In genomic region chr6:37365179-37365578, GRCm38 (mm10) we compare ENCODE assay signal across 14 mouse cellular contexts.
DNase-seq lines count a peak whose midpoint lies in the region; ATAC-seq and TF ChIP-seq lines count a peak whose summit lies in the region.
"Had no signal": no experiment of that assay in that cellular context is flagged by ENCODE, and none has a peak within 500 bp of the region (broad histone marks: within the 10 kb centered on the region; RNA-seq: fewer than 3 reads in every experiment).

No protein-coding gene starts in this region.

- no peak for TF ChIP-seq CTCF in stomach, postnatal 0 days (IDR thresholded peaks at IDR 0.05; ENCODE audit: low read depth)

- peaks cover 17% of the 10 kb centered on the region for H3K36me3 ChIP-seq in heart, embryonic 11.5 days (ENCODE audit: control insufficient read depth, insufficient read depth, low read length)
- H3K36me3 ChIP-seq in lung, embryonic 16.5 days (ENCODE audit: control insufficient read depth, insufficient read depth, low read length) = peaks cover 17% of the 10 kb centered on the region; the same call in 1 of the 2 replicates
- peaks cover 24% of the 10 kb centered on the region for H3K36me3 ChIP-seq in embryonic facial prominence, embryonic 10.5 days (replicated peaks)
- peaks cover 6% of the 10 kb centered on the region; the same call in 1 of the 2 replicates for H3K36me3 ChIP-seq in stomach, postnatal 0 days (ENCODE audit: control insufficient read depth, insufficient read depth, low read length)
- H3K36me3 ChIP-seq: G1E; neural tube, embryonic 12.5 days had no signal

- 66% methylated on average over 11 of the region's 11 CpGs for WGBS in heart, embryonic 11.5 days (ENCODE audit: insufficient replicate concordance)
- 25% methylated on average over 11 of the region's 11 CpGs for WGBS in lung, embryonic 16.5 days
- WGBS in embryonic facial prominence, embryonic 10.5 days = 52% methylated on average over 11 of the region's 11 CpGs
- 54% methylated on average over 11 of the region's 11 CpGs for WGBS in stomach, postnatal 0 days

- H3K4me1 ChIP-seq in heart, embryonic 11.5 days (ENCODE audit: control insufficient read depth, insufficient read depth, low read length) = peaks cover 63% of the 10 kb centered on the region
- H3K4me1 ChIP-seq in lung, embryonic 16.5 days (replicated peaks; ENCODE audit: control insufficient read depth, insufficient read depth, low read length) = peaks cover 29% of the 10 kb centered on the region
- peaks cover 29% of the 10 kb centered on the region for H3K4me1 ChIP-seq in embryonic facial prominence, embryonic 10.5 days
- no peaks in the 10 kb centered on the region for H3K4me1 ChIP-seq in stomach, postnatal 0 days (replicated peaks; ENCODE audit: control insufficient read depth, insufficient read depth)
- H3K4me1 ChIP-seq: liver, embryonic 15.5 days; neural tube, embryonic 12.5 days had no signal

- no peak for TF ChIP-seq EP300 in stomach, postnatal 0 days (optimal IDR thresholded peaks at IDR 0.05)

- no peak for ATAC-seq in heart, embryonic 11.5 days (replicated peaks; ENCODE audit: insufficient number of reproducible peaks, low FRiP score, low TSS enrichment)
- peak; percentile 39 for ATAC-seq in lung, embryonic 16.5 days (ENCODE audit: low read depth)
- peak; percentile 10; the same call in 1 of the 2 replicates for ATAC-seq in stomach, postnatal 0 days (ENCODE audit: low FRiP score, low TSS enrichment)

- H3K27me3 ChIP-seq in heart, embryonic 11.5 days (ENCODE audit: control insufficient read depth, insufficient read depth, low read length) = no peaks in the 10 kb centered on the region
- H3K27me3 ChIP-seq in lung, embryonic 16.5 days (ENCODE audit: control insufficient read depth, insufficient read depth, low read depth, low read length) = no peaks in the 10 kb centered on the region
- H3K27me3 ChIP-seq in embryonic facial prominence, embryonic 10.5 days (replicated peaks; ENCODE audit: low read depth, poor library complexity, severe bottlenecking) = no peaks in the 10 kb centered on the region
- no peaks in the 10 kb centered on the region for H3K27me3 ChIP-seq in stomach, postnatal 0 days (ENCODE audit: control insufficient read depth, insufficient read depth, low read length)
- H3K27me3 ChIP-seq: liver, embryonic 15.5 days; neural tube, embryonic 12.5 days had no signal

- H3K4me2 ChIP-seq in heart, embryonic 11.5 days = no peak overlapping the region
- no peak overlapping the region for H3K4me2 ChIP-seq in lung, embryonic 16.5 days (ENCODE audit: low read depth, low read length)
- H3K4me2 ChIP-seq in stomach, postnatal 0 days (replicated peaks; ENCODE audit: low read depth) = no peak overlapping the region
- H3K4me2 ChIP-seq: liver, embryonic 15.5 days; neural tube, embryonic 12.5 days had no signal

- H3K4me3 ChIP-seq in heart, embryonic 11.5 days (ENCODE audit: low read depth, low read length) = no peak overlapping the region
- no peak overlapping the region for H3K4me3 ChIP-seq in lung, embryonic 16.5 days (ENCODE audit: low read length)
- no peak overlapping the region for H3K4me3 ChIP-seq in embryonic facial prominence, embryonic 10.5 days
- H3K4me3 ChIP-seq in stomach, postnatal 0 days (ENCODE audit: low read depth, low read length) = no peak overlapping the region
- H3K4me3 ChIP-seq: liver, embryonic 15.5 days; neural tube, embryonic 12.5 days had no signal

- H3K27ac ChIP-seq in heart, embryonic 11.5 days (ENCODE audit: low read depth, low read length) = peak overlapping the region; percentile 59; the same call in 1 of the 2 replicates
- peak overlapping the region; percentile 61 for H3K27ac ChIP-seq in lung, embryonic 16.5 days (ENCODE audit: low read length)
- peak overlapping the region; percentile 11 for H3K27ac ChIP-seq in embryonic facial prominence, embryonic 10.5 days (replicated peaks)
- no peak overlapping the region for H3K27ac ChIP-seq in stomach, postnatal 0 days (replicated peaks)
- H3K27ac ChIP-seq: liver, embryonic 15.5 days; neural tube, embryonic 12.5 days had no signal

- no peak overlapping the region for H3K9ac ChIP-seq in heart, embryonic 11.5 days (ENCODE audit: low read depth, low read length)
- H3K9ac ChIP-seq in lung, embryonic 16.5 days (ENCODE audit: low read length) = no peak overlapping the region
- no peak overlapping the region for H3K9ac ChIP-seq in stomach, postnatal 0 days (ENCODE audit: low read length)
- H3K9ac ChIP-seq: liver, embryonic 15.5 days; neural tube, embryonic 12.5 days had no signal

- H3K9me3 ChIP-seq in heart, embryonic 11.5 days (replicated peaks; ENCODE audit: control insufficient read depth, low read length) = no peaks in the 10 kb centered on the region
- no peaks in the 10 kb centered on the region for H3K9me3 ChIP-seq in lung, embryonic 16.5 days (ENCODE audit: control insufficient read depth, low read length)
- no peaks in the 10 kb centered on the region for H3K9me3 ChIP-seq in embryonic facial prominence, embryonic 10.5 days
- H3K9me3 ChIP-seq in stomach, postnatal 0 days (ENCODE audit: control insufficient read depth, low read length) = no peaks in the 10 kb centered on the region
- H3K9me3 ChIP-seq: liver, embryonic 15.5 days; neural tube, embryonic 12.5 days had no signal

- DNase-seq in heart, adult 18-20 months = no peak
- no peak for DNase-seq in lung, postnatal 4 days
- DNase-seq in embryonic facial prominence, embryonic 10.5 days (ENCODE audit: low spot score) = peak; percentile 38
- DNase-seq in stomach, postnatal 0 days (ENCODE audit: low spot score) = no peak
- no peak for DNase-seq in thymus, adult 18-20 months
- DNase-seq: adrenal gland, postnatal 10 days; cerebellum, adult 8-10 months; kidney, adult 11 months; kidney, postnatal 36 days had no signal
